Mouse (Mus musculus) activated CD4-positive, CD25-positive, alpha-beta regulatory T cell, adult 4 months (primary cell): ENCODE data around the gene Sgpp1. TPM values are rescaled to one million over a fixed set of nuclear protein-coding genes. Genes with fewer than 3 reads are reported as not detected.
A peak's percentile ranks its signal among the peaks of the same experiment; 100 is the strongest.
"Not testable (repeated sequence)": the region's sequence is repeated elsewhere in the genome, so short reads cannot be mapped to it uniquely, and the experiment has no call there.

Source experiments
- ATAC-seq: one replicate; pipeline ENCODE4 v1.8.0; 2017
- polyA plus RNA-seq, 2 experiments: library from polyadenylated mRNA; unstranded; fragments of 100-300 nt; shearing (Covaris generic); gene quantifications; one replicate each; pipeline ENCODE4 v1.2.1; 2017

Gene Sgpp1
- polyA plus RNA-seq, 2 experiments from 2014 or later: 12.4 to 19.9 TPM

DNA sequence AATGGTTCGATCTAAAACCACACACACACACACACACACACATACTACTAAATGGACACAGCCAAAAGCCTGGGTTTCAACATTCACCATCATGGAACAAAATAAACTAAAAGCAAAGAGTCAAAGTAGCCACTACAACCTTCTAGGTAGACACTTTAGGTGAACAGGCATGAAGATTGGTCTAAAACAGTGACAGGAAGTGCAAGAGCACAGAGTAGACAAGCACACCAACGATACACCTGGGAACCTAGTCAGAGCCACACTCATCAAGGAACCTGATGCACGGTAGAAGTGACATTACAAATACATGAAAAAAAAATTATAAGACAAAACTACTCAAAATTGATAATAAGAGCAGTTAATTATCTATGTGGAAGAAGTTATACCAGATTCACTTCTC is 4.0 kb downstream of the Sgpp1 start:
- ATAC-seq: no peak

DNA sequence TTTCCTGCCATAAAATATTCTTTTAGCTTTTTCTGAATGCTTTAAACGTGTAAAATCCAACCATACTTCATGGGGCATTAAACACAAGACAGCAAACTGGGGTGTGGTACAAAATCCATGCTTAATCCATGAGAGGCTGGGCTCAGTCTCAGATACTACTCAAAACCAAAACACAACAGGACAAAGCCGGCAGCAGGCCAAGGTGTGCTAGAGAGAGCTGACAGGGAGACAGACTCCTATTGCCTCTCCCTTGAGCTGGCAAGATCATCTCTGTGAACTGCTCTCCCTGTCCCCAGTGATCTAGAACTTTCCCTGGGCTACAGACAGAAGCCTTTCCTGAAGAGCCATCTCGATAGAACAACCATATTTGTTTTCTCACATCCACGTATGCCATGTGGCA is 5.1 kb downstream of the Sgpp1 start:
- no peak for ATAC-seq

DNA sequence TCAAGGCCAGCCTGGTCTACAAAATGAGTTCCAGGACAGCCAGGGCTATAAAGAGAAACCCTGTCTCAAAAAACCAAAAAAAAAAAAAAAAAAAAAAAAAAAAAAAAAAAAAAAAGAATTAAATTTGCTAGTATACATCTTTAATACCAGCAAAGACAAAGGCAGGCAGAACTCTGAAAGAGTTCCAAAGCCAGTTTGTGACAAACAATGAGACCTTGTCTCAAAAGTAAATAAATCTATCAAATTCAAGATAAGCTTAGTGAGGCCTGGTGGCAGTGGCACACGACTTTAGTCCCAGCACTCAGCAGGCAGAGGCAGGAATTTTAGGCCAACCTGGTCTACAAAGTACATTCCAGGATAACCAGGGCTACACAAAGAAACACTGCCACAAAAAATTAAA is 5.7 kb downstream of the Sgpp1 start:
- ATAC-seq: no peak

DNA sequence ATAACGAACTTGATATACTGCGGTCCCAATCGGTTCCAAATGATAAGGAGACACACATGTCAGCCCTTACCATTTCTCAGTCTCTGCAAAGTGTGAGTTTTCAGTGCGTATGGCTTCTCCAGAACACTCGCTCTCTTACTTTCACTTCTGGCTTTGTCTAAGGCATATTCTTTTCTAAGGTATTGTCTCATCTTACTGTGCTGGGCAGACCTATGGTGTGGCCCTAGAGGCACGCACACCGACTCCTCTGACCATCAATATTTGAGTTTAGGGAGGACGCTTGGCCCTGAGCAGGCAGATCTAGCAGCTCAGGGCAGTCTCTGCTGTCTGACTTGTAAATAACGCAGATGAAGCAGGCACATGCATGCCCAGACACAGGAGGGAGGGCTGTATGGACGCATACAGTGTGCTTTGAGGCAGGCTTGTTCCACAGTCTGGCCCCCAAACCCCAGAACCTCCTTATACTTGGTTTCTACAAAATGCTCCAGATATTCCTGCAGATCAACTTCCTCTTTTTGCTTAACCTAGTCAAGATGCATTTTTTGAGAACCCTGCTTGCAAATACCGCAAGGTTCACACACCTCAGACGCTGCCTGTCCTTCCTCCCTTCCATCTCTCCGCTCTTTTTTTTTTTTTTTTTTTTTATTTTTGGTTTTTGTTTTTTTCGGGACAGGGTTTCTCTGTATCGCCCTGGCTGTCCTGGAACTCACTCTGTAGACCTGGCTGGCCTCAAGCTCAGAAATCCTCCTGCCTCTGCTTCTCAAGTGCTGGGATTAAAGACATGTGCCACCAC is 8.0 kb downstream of the Sgpp1 start:
- ATAC-seq: peak; percentile 54

DNA sequence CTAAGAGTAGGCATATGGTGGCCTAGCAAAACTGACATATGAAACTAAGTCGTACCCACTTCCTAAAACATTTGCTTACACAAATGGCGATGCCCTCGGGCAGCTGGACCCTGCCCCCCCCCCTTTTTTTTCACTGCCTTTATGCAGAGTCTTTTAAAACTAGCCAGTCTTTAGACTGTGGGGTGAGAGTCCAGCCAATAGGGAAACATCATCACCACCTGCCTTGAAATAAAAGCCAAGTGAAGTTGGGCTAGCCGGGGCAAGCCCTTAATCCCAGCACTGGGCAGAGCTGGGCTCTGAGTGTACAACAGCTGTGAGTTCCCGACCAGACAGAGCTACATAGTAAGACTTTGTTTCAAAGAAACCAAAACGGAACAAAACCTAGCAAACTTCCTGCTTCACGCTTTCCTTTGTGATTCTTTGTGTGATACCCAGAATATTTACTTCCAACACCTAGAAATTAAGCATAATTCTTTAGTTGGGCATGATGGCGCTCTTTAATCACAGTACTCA is 9.1 kb downstream of the Sgpp1 start:
- peak; percentile 52 for ATAC-seq

DNA sequence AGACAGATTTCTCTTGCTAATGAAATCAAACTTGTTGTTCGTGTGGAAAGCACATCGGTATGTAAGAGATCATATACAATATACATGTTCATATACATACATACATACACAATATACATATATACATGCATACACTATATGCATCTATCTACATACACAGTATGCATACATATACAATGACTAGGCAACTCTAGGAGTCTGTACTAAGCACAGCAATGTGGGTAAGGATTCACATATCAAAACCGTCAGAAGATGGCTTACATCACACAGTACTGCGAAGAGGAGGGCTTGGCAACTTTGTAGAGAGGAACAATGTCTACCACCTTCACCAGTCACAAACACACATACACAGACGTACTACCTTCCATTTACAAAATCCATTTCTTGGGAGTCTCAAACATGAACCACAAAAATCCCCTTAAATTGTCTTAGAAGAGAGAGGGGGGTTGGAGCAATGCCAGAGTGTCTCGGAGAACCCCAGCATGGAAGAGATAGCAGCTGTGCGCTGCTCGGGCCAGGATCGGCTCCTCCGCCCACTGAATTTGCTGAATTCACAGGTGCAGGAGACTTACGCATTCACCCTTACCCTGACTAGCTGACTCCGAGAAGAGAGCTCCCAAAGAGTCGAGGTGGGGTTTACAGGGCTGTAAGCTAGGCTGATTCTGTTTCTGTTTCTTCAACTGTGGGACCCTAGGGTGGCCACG is 10.8 kb downstream of the Sgpp1 start:
- no peak for ATAC-seq

DNA sequence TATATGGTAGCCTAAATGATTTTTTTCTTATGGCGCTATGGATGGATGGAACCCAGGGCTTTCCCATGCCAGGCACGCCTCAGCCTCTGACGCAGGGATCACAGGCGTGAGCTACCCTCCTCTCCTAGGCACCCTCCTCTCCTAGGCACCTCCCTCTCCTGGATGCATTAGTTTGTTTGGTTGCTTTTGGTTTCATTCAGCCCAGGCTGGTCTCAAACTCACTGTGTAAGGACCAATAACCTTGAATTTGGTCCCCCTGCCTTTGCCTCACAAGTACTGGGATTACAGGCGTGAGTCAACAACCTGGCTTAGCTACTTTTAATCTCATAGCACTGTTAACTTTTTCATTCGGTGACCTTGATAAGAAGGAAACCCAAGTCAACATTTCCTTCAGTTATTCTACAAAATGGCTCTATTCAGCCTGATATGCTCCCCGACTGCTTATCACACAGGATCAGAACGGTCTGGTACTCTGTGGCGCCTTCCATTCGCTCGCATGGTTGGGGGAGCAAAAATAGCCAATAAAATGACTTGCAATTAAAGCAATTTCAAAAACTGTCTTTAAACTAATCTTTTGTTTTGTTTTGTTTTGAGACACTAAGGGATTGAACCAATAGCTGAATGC is 11.6 kb downstream of the Sgpp1 start:
- ATAC-seq: no peak

DNA sequence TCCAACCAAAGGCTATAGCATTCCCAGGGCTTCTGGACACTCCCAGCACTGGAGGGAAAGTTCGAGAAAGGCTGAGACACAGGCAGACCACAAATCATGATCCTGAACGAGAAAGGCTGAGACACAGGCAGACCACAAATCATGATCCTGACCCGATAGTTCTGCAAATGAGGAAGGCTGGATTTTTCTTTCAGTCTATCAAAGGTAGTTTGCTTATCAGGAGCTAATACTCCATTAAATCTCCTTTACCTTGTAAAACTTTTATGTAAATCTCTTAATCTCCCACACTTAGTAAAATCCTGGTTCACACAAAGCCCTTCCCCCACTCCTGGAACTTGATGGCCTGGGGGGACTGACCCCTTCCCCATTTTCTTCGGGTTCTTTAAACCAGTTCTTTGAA is 13.6 kb downstream of the Sgpp1 start:
- ATAC-seq: no peak

DNA sequence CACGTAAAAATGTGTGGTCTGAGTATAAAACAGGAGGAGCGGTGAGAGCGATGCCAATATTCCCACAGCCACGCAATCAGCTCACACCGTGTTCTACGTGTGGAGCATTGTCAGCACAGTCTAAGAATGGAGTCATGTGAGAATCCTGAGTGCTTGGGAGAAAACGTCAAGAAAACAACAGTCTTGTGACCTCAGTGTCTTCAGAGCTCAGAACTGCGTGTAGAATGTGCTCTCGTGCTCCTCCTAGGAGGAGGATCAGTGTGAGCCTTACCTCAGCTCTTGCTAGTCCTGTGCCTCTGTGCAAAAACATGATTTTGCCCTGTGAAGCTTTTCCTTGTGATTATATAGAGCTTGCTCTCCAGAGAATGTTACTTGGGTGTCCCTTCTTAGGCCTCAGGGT is 14.5 kb downstream of the Sgpp1 start:
- no peak for ATAC-seq

DNA sequence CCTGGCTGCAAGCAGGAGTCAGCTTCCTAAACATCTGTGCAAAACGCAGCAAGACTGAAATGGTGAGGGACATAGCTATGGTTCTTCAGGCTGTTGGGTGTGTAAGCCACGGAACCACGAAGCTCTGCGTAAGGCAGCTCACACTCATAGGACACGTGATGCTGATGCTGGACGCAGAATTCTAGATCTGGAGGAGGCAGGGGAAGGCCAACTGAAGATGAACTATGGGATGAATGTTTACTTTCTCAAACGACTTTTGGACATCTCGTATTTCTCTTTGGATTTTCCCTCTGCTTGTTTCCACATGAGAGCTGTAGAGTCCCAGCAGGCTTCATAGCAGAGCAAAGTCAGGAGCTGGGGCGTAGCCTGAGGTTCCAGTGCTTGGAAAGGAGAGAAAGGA is 21.9 kb downstream of the Sgpp1 start:
- no peak for ATAC-seq

DNA sequence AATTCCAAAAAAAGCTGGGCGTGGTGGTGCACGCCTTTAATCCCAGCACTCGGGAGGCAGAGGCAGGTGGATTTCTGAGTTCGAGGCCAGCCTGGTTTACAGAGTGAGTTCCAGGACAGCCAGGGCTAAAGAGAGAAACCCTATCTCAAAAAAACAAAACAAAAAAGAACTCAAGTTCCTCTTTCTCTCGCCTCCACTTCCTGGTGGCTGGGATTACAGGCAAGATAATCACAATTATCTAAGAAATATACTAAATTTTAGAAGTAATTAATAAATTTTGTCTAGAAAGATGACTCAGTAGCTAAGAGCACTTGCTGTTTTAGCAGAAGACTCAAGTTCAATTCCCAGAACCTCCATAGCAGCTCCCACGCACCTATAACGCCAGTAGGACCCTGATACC is 22.6 kb downstream of the Sgpp1 start:
- ATAC-seq: not testable (repeated sequence)

DNA sequence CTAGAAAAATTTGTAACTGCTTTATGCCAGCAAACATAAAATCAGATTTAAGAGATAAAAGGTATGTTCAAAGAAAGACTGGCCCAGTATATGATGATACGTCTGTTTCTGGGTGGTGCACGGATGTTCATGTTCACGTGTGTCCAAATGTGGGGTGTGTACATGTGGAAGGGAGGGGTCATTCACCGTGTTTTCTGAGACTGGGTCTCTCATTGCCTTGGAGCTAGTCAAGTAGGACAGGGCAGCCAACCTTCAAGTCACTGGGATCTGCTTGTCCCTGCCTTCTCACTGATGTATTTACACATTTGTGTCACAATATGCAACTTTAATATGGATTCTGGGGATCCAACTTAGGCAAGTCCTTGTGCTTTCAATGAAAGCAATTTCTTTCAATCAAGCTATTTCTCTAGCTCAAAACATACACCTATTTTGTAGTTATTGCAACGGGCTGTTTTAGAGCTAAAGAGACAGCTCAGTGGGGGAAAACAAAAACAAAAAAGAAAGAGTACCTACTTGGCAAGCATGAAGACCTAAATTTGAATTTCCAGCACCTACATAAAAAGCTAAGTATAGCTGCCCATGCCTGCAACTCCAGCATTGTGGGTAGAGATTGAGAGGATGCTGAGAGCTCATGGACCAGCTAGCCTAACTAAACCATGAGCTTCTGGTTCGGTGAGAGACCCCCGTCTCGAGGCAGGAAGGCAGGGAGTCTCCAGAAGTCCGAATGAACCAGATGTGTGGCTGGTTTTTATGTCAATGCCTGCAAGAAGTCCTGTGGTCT is 24.7 kb downstream of the Sgpp1 start:
- ATAC-seq: no peak

DNA sequence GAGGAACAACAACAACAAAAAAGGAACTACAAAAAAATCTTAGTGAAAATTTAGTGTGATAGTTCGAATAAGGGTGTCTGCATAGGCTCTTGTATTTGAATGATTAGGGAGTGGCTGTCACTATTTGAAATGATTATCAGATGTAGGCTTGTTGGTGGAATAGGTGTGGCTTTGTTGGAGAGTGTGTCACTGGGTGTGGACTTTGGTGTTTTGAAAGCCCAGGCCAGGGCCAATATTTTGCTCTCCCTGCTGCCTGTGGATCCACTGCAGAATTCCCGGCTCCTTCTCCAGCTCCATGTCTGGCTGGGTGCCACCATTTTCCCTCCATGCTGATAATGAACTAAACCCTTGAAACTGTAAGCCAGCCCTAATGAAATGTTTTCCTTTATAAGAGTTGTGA is 26.0 kb downstream of the Sgpp1 start:
- ATAC-seq: no peak

DNA sequence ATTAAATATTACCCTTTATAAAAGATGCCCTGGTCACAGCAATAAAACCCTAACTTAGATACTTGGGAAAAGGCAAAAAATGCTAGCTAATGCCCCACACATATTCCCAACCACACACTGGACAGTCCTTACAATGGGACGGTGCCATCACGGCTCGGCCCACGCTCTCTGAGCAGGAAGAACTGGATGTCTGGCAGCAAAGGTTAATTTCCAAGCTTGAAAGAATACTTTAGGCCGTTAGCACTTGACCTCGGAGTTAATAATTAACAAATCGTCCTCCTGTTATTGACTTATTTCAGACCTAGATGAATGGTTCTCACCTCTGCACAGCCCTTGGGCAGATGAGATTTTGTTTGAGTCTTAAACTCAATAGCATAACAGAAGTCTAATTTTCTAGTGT is 28.9 kb downstream of the Sgpp1 start:
- ATAC-seq: no peak

DNA sequence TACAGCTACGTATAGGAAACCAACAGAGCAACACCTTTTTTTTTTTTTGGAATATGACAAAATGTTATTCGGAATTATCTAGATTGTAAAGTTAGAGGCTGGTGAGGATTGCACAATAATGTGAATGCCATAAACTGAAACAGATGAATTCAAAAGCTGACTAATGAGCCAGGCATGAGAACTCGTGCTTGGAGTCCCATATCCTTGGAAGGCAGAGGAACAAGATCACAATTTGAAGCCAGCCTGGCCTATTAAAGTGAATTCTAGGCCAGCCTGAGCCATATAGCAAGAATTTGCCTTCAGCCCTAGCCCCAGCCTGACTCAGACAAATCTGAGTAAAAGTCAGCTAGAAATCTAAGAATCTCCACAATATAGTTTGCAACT is 32.8 kb downstream of the Sgpp1 start:
- ATAC-seq: no peak

DNA sequence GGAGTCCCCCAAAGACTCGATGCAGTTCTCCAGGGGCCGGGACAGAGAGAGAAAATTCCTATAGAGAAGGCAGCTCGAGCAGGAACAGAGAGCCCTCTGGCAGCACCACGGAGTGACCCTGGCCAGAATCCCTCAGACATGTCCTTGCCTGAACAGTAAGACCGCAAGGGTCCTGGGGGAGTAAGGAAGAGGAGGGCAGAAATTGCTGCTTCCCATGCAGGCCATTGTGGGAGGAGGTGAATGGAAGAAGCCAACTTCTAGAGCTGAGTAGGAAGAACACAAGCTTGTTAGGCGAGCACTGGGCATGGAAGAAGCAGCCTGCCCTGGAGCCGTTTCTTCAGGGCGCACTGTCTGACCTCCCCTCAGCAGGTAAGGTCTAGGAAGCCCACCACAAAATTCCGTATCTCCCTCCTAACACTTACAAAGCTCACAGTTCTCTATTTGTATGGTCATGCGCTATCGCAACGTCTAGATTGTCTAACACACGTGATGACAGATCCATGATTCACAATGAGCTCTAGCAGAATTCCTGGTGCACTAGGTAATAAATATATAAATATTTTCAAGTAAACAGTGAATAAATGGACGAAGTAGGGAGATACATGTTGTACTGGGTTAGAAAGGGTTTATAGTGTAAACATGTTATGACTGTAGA is 33.3 kb downstream of the Sgpp1 start:
- no peak for ATAC-seq

DNA sequence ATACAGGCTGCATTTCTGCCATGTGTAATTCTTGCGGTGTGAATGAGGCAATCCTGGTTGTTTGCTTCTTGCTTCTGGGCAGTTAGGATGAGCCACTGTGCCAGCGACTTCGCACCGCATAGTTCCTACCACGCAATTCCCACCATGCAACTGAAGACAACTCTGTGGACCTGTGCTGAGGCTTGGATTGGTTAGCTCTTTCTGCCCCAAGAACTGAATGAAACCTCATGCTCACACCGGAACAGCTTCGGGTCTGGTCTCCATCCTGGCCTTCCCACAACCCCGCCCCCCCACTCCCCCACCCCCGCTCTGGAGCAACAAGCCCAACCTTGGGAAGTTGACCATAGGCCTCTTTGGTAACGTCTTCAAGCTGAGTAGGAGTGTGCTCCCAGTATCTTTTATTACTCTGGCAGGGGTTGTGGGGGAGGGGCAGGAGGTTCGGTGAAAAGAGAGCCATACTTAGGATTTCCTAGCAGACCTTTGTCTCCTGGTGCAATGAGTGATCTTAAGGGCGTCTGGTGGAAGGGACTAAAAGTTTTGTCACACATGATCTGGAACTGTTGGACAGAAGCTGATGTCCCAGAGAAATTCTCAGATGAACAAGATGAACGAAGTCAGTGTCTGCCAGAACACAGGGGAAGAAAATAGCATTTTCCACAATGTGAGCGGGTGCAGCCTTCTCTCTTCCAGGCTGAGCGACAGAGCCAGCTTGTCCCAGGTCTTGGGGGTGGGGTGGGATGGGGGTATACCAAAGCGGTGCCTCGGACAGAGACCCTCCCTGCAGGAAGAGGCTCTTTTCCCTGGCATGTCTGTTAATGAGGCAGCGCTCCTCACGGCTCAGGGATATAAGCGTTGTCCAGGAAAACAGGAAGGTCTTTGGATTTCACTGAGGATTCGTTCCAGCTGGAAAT is 34.1 kb downstream of the Sgpp1 start:
- no peak for ATAC-seq

DNA sequence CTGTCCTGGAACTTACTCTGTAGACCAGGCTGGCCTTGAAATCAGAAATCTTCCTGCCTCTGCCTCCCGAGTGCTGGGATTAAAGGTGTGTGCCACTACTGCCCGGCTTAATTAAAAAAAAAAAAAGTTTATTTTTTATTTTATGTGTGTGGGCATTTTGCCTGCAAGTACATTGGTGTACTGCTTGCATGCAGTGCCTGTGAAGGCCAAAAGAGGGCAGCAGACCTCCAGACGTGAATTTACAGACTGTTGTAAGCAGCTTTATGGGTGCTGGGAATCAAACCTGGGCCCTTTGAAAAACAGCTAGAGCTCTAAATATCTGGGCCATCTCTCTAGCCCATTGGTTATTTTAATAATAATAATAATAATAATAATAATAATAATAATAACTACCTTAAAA is 36.8 kb downstream of the Sgpp1 start:
- no peak for ATAC-seq

DNA sequence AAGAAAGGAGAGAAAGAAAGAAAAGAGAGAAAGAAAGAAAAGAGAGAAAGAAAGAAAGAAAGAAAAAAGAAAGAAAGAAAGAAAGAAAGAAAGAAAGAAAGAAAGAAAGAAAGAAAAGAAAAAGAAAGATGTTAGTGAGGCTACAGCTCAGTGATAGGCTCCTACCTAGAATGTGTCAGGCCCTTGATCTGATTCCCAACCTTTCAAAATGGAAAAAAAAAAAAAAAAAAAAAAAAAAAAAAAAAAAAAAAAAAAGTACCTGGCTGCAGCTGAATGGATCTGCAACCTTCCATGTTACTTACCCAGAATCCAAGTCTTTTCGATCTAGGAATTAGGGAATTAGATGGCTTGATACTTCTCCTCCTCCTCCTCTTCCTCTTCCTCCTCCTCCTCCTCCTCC is 39.7 kb downstream of the Sgpp1 start:
- ATAC-seq: not testable (repeated sequence)

DNA sequence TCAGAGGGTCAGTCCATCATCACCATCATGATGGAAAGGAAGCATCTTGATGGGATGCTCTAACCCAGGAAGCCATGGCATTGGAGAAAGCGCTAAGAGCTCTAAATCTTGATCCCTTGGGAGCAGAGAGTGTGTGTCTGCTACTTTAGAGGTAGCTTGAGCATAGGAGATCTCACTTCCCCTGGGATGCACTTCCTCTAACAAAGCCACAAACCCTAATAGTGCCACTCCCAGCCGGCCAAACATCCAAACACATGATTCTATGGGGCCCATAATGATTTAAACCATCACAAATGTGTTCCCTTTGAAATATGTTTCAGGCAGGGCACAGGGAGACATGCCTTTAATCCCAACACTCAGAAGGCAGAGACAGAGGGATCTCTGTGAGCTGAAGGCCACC is 46.5 kb downstream of the Sgpp1 start:
- ATAC-seq: no peak

DNA sequence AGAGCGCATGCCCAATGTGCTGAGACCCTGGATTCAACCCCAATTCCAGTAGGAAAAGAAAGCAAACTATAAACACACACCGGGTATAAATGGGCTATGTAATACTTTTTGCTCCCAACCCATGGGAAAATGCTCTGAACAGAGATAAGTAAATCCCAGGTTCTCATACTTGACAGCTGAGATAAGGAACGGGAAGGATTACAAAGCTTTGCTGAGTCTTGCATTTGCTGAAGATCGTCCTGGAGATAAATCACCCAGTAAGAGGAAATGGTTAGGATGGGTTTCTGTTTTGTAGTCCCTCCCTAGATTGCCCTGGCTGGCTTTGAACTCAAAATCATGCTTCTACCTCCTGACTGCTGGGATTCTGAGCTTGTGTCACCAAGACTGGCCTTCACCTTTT is 48.2 kb downstream of the Sgpp1 start:
- ATAC-seq: no peak
